Mouse (Mus musculus): ENCODE data around the gene Ltbp2. TPM values are rescaled to one million over a fixed set of nuclear protein-coding genes. Genes with fewer than 3 reads are reported as not detected.

Ltbp2 gene
- polyA plus RNA-seq, 1 experiment, result 0.23 TPM

DNA sequence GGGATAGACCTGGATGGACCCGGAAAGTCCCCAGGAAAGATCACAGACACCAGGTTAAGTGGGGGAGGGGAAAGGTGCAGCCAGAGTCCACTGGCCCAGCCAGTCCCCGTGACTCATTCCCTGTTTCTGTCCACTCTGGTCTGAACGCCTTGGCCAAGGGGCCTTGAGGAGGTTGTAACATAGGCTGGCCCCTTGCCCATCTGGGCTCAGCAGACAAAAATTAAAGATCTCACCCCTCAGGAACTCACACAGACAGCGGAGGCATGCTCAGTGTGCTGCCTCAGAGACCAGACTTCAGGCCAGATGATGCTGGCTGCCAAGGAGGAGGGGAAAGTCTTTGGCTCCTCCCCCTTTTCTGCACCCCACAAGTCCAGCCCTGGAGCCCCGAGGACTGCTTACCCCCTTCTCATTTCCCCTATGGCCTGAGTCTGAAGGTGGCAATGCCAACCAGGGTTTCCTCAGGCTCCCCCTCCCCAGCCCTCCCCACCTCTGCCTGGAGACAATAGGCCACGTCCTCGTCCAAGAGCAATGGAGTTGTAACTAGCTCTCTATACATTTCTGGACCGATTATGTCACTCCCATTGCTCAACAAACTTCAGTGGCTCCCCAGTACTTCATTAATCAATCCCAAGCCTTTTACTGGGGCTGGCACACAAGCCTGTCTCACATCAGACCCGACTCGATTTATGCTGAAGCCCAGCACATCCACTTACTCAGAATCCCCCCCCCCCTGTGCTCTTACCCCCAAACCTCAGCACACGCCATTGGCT lies 9.0 kb upstream of the Ltbp2 start:
- H3K27me3 ChIP-seq (ENCODE audit: control insufficient read depth), result peaks cover 12% of the 10 kb centered on the region
- no peaks in the 10 kb centered on the region; the same call in 1 of the 2 replicates for H3K9me3 ChIP-seq (ENCODE audit: control insufficient read depth, low read length)
- TF ChIP-seq GATA1 (IDR thresholded peaks at IDR 0.05; ENCODE audit: low read length) (no peak), TAL1 (IDR thresholded peaks at IDR 0.05; ENCODE audit: low read length) (no peak)
- no peaks in the 10 kb centered on the region for H3K4me1 ChIP-seq (ENCODE audit: control insufficient read depth)
- no peak overlapping the region for H3K4me3 ChIP-seq (replicated peaks)
- no peaks in the 10 kb centered on the region for H3K36me3 ChIP-seq (ENCODE audit: control insufficient read depth)

DNA sequence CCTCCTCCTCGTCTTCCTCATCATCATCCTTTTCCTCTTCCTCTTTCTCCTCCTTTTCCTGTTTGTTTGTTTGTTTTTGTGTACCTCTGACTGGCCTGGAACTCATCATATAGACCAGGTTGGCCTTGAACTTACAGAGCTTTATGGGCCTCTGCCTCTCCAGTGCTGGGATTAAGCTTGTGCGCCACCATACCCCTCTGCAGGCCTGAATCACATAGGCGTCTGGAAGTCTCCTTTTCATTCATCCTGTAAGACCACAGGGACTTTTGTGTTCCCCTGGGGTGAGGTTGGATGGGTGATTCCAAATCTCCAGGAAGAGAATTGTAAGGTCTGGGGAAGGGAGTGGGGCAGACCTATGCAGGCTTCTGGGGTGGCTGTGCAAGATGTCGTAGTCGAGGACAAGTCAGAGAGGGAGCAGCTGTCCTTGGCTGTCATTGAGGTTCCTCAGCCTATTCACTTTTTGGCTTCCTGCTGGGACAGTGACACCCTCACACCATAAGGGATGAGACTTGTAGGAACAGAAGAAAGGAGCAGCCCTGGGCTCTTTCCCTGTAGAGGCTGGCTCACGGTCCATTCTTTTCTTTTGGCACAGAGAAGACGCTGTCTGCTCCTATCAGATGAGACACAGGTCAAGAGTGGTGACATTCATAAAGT lies 8.2 kb upstream of the Ltbp2 start:
- H3K4me3 ChIP-seq (replicated peaks), result no peak overlapping the region
- peaks cover 16% of the 10 kb centered on the region for H3K27me3 ChIP-seq (ENCODE audit: control insufficient read depth)
- H3K9me3 ChIP-seq (ENCODE audit: control insufficient read depth, low read length), result no peaks in the 10 kb centered on the region; the same call in 1 of the 2 replicates
- H3K4me1 ChIP-seq (ENCODE audit: control insufficient read depth), result no peaks in the 10 kb centered on the region
- no peaks in the 10 kb centered on the region for H3K36me3 ChIP-seq (ENCODE audit: control insufficient read depth)
- TF ChIP-seq TAL1 (IDR thresholded peaks at IDR 0.05; ENCODE audit: low read length) (no peak), GATA1 (IDR thresholded peaks at IDR 0.05; ENCODE audit: low read length) (no peak)

DNA sequence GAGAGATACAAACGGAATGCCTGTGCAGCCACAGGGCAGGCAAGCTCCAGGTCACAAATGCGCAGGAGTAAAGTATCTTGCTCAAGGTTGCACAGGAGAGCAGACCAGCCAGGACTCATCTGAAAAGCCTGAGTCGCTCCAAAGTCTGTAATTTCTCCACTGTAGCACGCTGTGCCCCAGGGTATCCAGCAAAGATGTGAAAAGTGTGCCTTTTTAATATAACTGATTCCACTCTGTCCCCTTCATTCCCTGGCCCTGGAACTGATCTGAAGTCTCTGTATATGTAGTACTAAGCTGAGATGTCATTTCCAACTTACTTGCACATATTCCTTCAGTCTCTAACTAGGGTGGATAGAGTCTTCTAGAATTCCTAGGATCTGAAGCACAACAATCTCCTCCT lies 6.5 kb upstream of the Ltbp2 start:
- H3K4me3 ChIP-seq (replicated peaks), result no peak overlapping the region
- H3K4me1 ChIP-seq (ENCODE audit: control insufficient read depth), result no peaks in the 10 kb centered on the region
- no peaks in the 10 kb centered on the region for H3K36me3 ChIP-seq (ENCODE audit: control insufficient read depth)
- H3K9me3 ChIP-seq (ENCODE audit: control insufficient read depth, low read length), result no peaks in the 10 kb centered on the region; the same call in 1 of the 2 replicates
- TF ChIP-seq TAL1 (IDR thresholded peaks at IDR 0.05; ENCODE audit: low read length) (no peak), GATA1 (IDR thresholded peaks at IDR 0.05; ENCODE audit: low read length) (no peak)
- H3K27me3 ChIP-seq (ENCODE audit: control insufficient read depth), result peaks cover 31% of the 10 kb centered on the region

DNA sequence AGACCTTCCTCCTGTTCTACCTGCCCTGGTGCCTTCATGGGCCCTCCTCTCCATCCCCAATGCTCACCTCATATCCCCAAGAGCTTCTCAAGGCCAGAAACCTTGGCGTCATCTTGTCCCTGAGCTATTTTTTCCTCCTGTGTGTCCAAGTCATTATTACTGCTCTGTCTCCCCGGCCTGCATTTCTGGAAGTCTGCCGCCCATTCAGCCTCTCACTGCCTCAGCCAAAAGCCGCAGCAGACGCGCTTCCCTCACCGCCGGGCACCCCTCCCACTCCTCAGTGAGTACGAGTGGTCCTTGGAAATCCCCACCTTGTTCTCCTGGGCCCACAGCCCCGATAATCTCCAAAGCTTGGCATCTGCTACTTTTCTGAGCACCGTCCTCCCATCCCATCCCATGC lies 3.8 kb upstream of the Ltbp2 start:
- Histone ChIP-seq H3K4me1 (ENCODE audit: control insufficient read depth) (peaks cover 15% of the 10 kb centered on the region), H3K36me3 (ENCODE audit: control insufficient read depth) (no peaks in the 10 kb centered on the region), H3K27me3 (ENCODE audit: control insufficient read depth) (peaks cover 58% of the 10 kb centered on the region), H3K4me3 (replicated peaks) (no peak overlapping the region), H3K9me3 (ENCODE audit: control insufficient read depth, low read length) (peaks cover 13% of the 10 kb centered on the region; the same call in 1 of the 2 replicates)
- TF ChIP-seq GATA1 (IDR thresholded peaks at IDR 0.05; ENCODE audit: low read length), result no peak
- TF ChIP-seq TAL1 (IDR thresholded peaks at IDR 0.05; ENCODE audit: low read length), result no peak

DNA sequence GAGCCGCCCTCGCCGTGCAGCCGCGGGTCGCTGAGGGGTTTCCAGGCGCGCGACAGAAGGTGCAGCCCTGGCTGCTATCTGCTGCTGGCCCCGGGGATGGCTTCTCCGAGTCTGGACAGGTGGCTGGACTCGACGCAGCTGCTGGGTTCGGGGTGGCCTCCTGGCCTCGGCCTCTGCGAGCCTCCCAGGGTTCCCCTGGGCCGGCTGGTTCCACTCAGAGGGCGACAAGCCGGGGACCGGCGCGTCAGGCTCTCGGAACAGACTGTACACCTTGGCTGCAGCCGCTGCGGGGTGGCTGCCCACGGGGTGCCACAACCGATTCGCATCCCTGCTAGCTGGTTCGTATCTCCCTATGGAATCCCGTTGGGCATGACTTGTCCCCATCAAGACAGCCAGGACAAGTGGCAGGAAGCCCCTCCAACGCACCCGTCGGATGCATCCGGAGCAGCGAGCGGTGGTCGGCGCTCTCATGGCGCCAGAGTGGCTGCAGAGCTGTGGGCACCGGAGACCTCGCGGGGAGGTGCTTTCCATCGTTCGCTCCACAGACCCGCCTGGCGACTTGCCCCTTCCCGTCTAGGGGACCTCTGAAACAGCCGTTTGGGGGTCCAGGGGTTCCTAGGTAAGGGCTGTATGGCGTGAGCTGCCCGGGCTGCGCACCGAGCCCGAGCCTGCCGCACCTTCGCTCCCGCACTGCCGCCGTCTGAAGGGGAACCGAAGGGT lies 411 bp downstream of the Ltbp2 start:
- Histone ChIP-seq H3K4me1 (ENCODE audit: control insufficient read depth) (peaks cover 15% of the 10 kb centered on the region), H3K27me3 (ENCODE audit: control insufficient read depth) (peaks cover 86% of the 10 kb centered on the region), H3K36me3 (ENCODE audit: control insufficient read depth) (no peaks in the 10 kb centered on the region), H3K4me3 (replicated peaks) (no peak overlapping the region), H3K9me3 (ENCODE audit: control insufficient read depth, low read length) (peaks cover 13% of the 10 kb centered on the region; the same call in 1 of the 2 replicates)
- no peak for TF ChIP-seq TAL1 (IDR thresholded peaks at IDR 0.05; ENCODE audit: low read length)
- TF ChIP-seq GATA1 (IDR thresholded peaks at IDR 0.05; ENCODE audit: low read length), result no peak

DNA sequence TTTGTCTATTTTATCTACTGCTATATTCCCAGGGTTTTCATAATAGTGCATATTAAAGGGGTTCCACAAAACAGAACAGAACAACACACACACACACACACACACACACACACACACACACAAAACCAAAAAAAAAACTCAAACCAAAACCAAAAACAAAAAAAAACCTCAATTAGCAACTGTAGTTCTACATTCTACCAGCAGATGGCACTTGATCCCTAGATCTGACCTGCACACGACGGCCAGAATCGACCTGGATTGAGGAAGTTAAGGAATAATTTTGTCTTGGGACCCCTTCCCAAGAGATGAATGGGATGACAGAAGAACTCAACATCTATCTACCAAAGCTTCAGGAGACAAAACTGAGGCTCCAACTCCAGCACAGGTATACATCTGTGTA lies 2.9 kb downstream of the Ltbp2 start:
- Histone ChIP-seq H3K27me3 (ENCODE audit: control insufficient read depth) (peaks cover 83% of the 10 kb centered on the region), H3K36me3 (ENCODE audit: control insufficient read depth) (no peaks in the 10 kb centered on the region), H3K4me3 (replicated peaks) (no peak overlapping the region), H3K4me1 (ENCODE audit: control insufficient read depth) (peaks cover 17% of the 10 kb centered on the region), H3K9me3 (ENCODE audit: control insufficient read depth, low read length) (peaks cover 13% of the 10 kb centered on the region; the same call in 1 of the 2 replicates)
- no peak for TF ChIP-seq TAL1 (IDR thresholded peaks at IDR 0.05; ENCODE audit: low read length)
- no peak for TF ChIP-seq GATA1 (IDR thresholded peaks at IDR 0.05; ENCODE audit: low read length)

DNA sequence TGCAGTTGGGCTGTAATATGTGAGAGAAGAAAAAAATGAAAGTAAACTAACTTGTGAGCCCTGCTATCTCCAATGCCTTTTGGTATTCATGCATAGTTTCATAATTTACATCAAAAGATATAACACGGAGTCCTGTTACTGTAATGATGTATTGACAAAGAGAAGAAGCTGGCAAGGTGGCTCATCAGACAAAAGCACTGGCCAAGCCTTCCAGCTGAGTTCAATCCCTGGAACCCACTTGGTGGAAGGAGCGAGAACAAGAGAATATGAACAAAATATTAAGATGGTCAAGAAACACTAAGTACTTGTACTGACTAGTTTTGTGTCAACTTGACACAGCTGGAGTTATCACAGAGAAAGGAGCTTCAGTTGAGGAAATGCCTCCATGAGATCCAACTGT lies 4.0 kb downstream of the Ltbp2 start:
- Histone ChIP-seq H3K9me3 (ENCODE audit: control insufficient read depth, low read length) (peaks cover 13% of the 10 kb centered on the region; the same call in 1 of the 2 replicates), H3K4me3 (replicated peaks) (no peak overlapping the region), H3K27me3 (ENCODE audit: control insufficient read depth) (peaks cover 79% of the 10 kb centered on the region), H3K36me3 (ENCODE audit: control insufficient read depth) (no peaks in the 10 kb centered on the region), H3K4me1 (ENCODE audit: control insufficient read depth) (peaks cover 17% of the 10 kb centered on the region)
- no peak for TF ChIP-seq GATA1 (IDR thresholded peaks at IDR 0.05; ENCODE audit: low read length)
- TF ChIP-seq TAL1 (IDR thresholded peaks at IDR 0.05; ENCODE audit: low read length), result no peak

DNA sequence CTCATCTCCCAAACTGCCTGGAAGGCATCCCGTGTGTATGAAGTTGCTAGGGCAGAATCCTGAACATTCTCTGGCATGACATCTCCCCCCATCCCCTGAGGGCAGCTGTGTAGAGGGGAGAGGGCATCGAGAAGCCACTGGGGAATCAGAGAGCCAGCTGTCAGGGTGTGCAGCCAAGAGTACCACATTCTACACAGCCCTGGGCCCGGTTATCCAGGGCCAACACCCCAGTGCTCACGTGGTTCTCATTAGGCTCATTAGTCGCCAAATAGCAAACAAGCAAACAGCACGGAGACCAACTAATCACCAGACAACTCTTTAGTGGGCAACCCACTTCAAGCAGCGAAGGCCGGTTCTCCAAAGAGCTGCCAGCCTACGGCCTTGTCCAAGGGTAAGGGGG lies 10.9 kb downstream of the Ltbp2 start:
- no peaks in the 10 kb centered on the region for H3K36me3 ChIP-seq (ENCODE audit: control insufficient read depth)
- peaks cover 8% of the 10 kb centered on the region for H3K4me1 ChIP-seq (ENCODE audit: control insufficient read depth)
- H3K27me3 ChIP-seq (ENCODE audit: control insufficient read depth), result peaks cover 54% of the 10 kb centered on the region
- H3K9me3 ChIP-seq (ENCODE audit: control insufficient read depth, low read length), result no peaks in the 10 kb centered on the region
- TF ChIP-seq GATA1 (IDR thresholded peaks at IDR 0.05; ENCODE audit: low read length) (no peak), TAL1 (IDR thresholded peaks at IDR 0.05; ENCODE audit: low read length) (no peak)
- no peak overlapping the region for H3K4me3 ChIP-seq (replicated peaks)

DNA sequence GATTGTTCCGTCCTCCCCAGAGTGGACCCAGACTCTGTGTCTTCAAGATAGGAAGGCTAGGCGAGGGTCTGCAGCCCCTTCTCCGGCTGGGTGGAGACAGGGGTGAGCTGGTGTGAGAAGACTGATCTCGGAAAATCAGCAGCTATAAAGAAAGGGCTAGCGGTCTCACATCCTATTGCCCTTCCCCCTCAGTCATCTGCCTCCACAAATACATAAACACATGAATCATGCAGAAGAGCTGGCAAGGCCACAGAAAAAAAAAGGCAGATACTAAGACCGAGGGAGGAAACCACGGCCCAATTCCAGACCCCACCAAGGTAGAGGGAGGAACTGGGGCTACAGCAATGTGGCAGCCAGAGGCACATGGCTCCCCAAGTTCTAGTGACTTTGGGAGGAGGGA lies 11.5 kb downstream of the Ltbp2 start:
- Histone ChIP-seq H3K4me3 (replicated peaks) (no peak overlapping the region), H3K27me3 (ENCODE audit: control insufficient read depth) (peaks cover 51% of the 10 kb centered on the region), H3K36me3 (ENCODE audit: control insufficient read depth) (no peaks in the 10 kb centered on the region), H3K9me3 (ENCODE audit: control insufficient read depth, low read length) (no peaks in the 10 kb centered on the region), H3K4me1 (ENCODE audit: control insufficient read depth) (peaks cover 8% of the 10 kb centered on the region)
- TF ChIP-seq GATA1 (IDR thresholded peaks at IDR 0.05; ENCODE audit: low read length) (no peak), TAL1 (IDR thresholded peaks at IDR 0.05; ENCODE audit: low read length) (no peak)
